Mouse (Mus musculus) liver, embryonic 11.5 days (tissue): Measurements from ENCODE around the gene Ears2. TPM values are rescaled to one million over a fixed set of nuclear protein-coding genes. Genes with fewer than 3 reads are reported as not detected.
"Not testable (repeated sequence)": the region's sequence is repeated elsewhere in the genome, so short reads cannot be mapped to it uniquely, and the experiment has no call there.

Source experiments
- ATAC-seq: fragments of 200-750 bp; cut with Nextera tagmentation; replicated peaks from 2 replicates; pipeline ENCODE4 v1.8.0; 2017; ENCODE audit warnings: moderate number of reproducible peaks, mild to moderate bottlenecking, moderate TSS enrichment, moderate library complexity; ENCODE audit not compliant: low FRiP score
- DNase-seq: peaks from one replicate; pipeline ENCODE4 v3.0.0-alpha.2; 2017; ENCODE audit warnings: low spot score
- H3K27ac ChIP-seq: fragments of 300-500 bp; sonication (generic); 2 replicates; pipeline ENCODE4 v1.5.1; 2014; ENCODE audit warnings: mild to moderate bottlenecking, low read depth, low read length, control low read depth
- H3K27me3 ChIP-seq: fragments of 300-500 bp; sonication (generic); replicated peaks from 2 replicates; pipeline ENCODE4 v1.6.1; 2014; ENCODE audit warnings: low read length, mixed read lengths; ENCODE audit not compliant: control insufficient read depth, insufficient read depth
- H3K36me3 ChIP-seq: fragments of 300-500 bp; sonication (generic); 2 replicates; pipeline ENCODE4 v1.6.1; 2014; ENCODE audit warnings: mild to moderate bottlenecking, low read length, moderate library complexity, mixed read lengths; ENCODE audit not compliant: control insufficient read depth, insufficient read depth
- H3K4me1 ChIP-seq: fragments of 300-500 bp; sonication (generic); replicated peaks from 2 replicates; pipeline ENCODE4 v1.6.1; 2014; ENCODE audit warnings: low read length, mixed read lengths; ENCODE audit not compliant: control insufficient read depth, insufficient read depth
- H3K4me2 ChIP-seq: fragments of 300-500 bp; sonication (generic); 2 replicates; pipeline ENCODE4 v1.6.1; 2014; ENCODE audit warnings: mild to moderate bottlenecking, control low read depth, moderate library complexity
- H3K4me3 ChIP-seq: fragments of 300-500 bp; sonication (generic); 2 replicates; pipeline ENCODE4 v1.5.1; 2014; ENCODE audit warnings: low read depth, low read length, control low read depth
- H3K9ac ChIP-seq: fragments of 300-500 bp; sonication (generic); 2 replicates; pipeline ENCODE4 v1.6.1; 2014; ENCODE audit warnings: low read depth, low read length, control low read depth
- H3K9me3 ChIP-seq: fragments of 300-500 bp; sonication (generic); 2 replicates; pipeline ENCODE4 v1.6.1; 2016; ENCODE audit warnings: low read length, inconsistent platforms, mixed read lengths; ENCODE audit not compliant: control insufficient read depth
- WGBS: fragments of 180-500 bp; shearing (Covaris S2); extraction: QIAGEN DNeasy Blood & Tissue Kit; methylation state at CpG from one replicate; pipeline ENCODE4 v1.1.7; 2014; 5-methylcytosine and 5-hydroxymethylcytosine counted together
- polyA plus RNA-seq: library from polyadenylated mRNA; unstranded; fragments of >200 nt; fragmentation: Nextera tagmentation; extraction: Ambion mirVana; gene quantifications from 2 replicates; pipeline ENCODE4 v1.2.1, GENCODE M21; 2014

The Ears2 gene
- polyA plus RNA-seq, result 16.1 and 18.0 TPM in 2 replicates

DNA sequence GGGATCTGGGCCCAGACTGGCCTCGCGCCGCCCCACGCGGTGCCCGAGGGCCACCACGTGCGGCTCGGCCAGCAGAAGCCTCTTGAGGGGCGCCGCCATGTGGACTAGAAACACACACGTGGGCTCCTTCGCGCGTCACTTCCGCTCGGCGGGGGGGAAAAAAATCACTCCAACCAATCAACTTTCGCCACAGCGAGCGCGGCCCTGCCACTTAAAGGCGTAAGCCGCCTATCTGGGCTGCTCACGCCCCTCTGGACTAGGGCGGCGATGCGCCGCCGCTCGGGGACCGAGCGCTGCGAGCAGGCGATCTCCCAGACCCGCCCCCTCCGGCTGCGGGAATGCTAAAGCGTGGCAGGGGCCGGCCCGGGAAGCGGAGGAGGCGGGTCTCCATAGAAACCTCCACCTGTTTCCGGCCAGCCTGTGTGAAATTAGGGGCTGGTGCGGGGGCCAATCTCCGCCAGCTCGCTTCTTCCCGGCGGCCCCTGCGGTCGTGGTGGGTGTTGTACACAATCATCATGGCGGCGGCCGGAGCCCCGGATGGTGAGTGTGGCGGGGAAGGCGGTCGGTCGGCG is at the start of gene Ears2, which contains the start of gene Ubfd1:
TSS of gene Ears2 (minus strand) at position 319 of the 572 bp plus-strand sequence.
TSS of gene Ubfd1 (plus strand) at position 231 of the 572 bp plus-strand sequence.
- under 1% methylated on average over 60 of the region's 60 CpGs for WGBS
- Histone ChIP-seq H3K4me1 (peaks cover 24% of the 10 kb centered on the region), H3K4me3 (peak within 1 kb of the TSS; percentile 100), H3K36me3 (peaks cover 22% of the 10 kb centered on the region), H3K9me3 (no peaks in the 10 kb centered on the region), H3K27ac (peak within 1 kb of the TSS; percentile 92), H3K9ac (peak within 1 kb of the TSS; percentile 98), H3K27me3 (no peaks in the 10 kb centered on the region), H3K4me2 (peak within 1 kb of the TSS; percentile 94)
- peak; percentile 98 for DNase-seq
- peak; percentile 95 for ATAC-seq

DNA sequence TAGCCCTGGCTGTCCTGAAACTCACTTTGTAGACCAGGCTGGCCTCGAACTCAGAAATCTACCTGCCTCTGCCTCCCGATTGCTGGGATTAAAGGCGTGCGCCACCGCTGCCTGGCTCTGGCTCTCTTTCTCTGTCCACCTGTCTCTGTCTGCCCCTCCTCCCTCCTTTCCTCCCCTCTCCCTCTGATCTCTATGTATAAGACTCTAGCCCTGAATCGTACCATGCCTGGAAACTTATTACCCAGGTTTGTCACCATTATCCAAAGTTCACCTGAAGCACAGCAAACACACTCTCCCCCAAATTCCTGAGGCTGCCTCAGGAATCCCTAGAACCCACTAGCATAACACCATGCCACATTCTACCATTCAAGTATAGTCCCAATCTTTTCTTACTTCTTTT is 41.1 kb upstream of the Ears2 start:
- Histone ChIP-seq H3K4me1 (no peaks in the 10 kb centered on the region), H3K9me3 (no peaks in the 10 kb centered on the region), H3K36me3 (peaks cover 14% of the 10 kb centered on the region), H3K9ac (no peak overlapping the region), H3K27ac (no peak overlapping the region), H3K4me3 (no peak overlapping the region), H3K4me2 (no peak overlapping the region), H3K27me3 (no peaks in the 10 kb centered on the region)
- DNase-seq (no peak), ATAC-seq (no peak)
- 92% methylated on average over 6 of the region's 6 CpGs for WGBS

DNA sequence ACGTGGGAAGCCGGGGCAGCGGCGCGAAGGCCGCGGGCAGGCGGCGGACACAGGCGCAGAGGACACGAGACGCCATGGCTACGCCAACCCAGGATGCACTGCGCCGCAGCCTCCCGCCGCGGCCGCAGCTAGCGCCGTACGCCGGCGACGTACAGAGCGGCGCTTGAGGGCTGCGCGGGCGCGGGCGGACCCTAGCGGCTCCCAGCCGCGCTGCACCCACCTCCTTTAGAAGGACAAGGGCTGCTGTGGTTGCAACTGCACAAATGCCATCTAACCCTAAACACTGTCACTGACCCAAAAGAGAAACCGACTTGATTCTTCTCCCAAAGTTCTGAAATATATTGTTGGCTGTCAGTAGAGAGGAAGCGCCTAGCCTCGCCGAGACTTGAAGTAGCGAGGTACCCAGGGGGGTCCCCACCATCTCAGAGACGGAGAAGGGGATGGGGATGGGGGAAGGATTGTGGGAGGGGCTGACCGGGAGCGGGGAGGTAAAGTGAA is 34.7 kb upstream of the Ears2 start, which contains the start of gene Ndufab1:
TSS of gene Ndufab1 (minus strand) at position 140 of the 498 bp plus-strand sequence.
- no peaks in the 10 kb centered on the region for H3K9me3 ChIP-seq
- H3K27ac ChIP-seq, result no peak within 1 kb of the TSS; the same call in 1 of the 2 replicates
- H3K4me3 ChIP-seq, result peak within 1 kb of the TSS; percentile 69
- no peaks in the 10 kb centered on the region for H3K27me3 ChIP-seq
- DNase-seq (peak; percentile 79), ATAC-seq (peak; percentile 99)
- peaks cover 16% of the 10 kb centered on the region for H3K36me3 ChIP-seq
- H3K4me1 ChIP-seq, result peaks cover 14% of the 10 kb centered on the region
- peak within 1 kb of the TSS; percentile 81 for H3K9ac ChIP-seq
- WGBS, result 0% methylated on average over 35 of the region's 43 CpGs
- H3K4me2 ChIP-seq, result peak within 1 kb of the TSS; percentile 91

DNA sequence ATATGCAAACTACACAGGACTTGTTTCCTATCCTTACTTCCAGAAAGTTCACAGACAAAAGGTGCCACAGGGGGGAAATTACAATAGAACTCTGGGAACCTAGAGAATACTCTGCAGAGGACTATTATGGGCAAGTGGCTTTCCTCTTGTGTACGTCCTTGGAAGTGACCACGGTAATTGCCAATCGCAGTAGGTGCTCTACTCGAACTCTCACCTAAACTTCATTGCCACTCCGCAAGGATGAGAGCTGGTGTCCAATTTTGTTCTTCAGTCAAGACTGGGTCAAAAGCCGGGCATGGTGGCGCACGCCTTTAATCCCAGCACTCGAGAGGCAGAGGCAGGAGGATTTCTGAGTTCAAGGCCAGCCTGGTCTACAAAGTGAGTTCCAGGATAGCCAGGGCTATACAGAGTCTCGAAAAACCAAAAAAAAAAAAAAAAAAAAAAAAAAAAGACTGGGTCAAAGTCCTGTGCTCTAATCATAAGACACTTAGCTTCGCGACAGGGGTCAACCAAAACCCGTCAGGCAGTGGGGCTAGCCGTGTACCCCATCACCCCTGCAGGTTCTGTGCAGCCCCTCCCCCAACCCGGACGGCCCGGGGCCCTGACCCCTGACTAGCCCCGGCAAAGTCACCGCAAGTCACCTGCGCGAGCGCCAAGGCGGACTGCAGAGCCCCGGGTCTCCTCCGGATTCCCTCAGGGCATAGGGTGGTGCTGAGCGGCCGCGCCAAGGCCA is 34.1 kb upstream of the Ears2 start:
- Histone ChIP-seq H3K4me3 (peak overlapping the region; percentile 69), H3K4me1 (peaks cover 14% of the 10 kb centered on the region), H3K36me3 (peaks cover 20% of the 10 kb centered on the region), H3K4me2 (peak overlapping the region; percentile 91), H3K9ac (peak overlapping the region; percentile 81)
- ATAC-seq (peak; percentile 71), DNase-seq (peak; percentile 77)
- WGBS, result 5% methylated on average over 26 of the region's 28 CpGs
- not testable (repeated sequence) for H3K27ac ChIP-seq, H3K27me3 ChIP-seq, H3K9me3 ChIP-seq

- Histone ChIP-seq H3K9ac (no peak overlapping the region), H3K4me1 (peaks cover 14% of the 10 kb centered on the region), H3K4me2 (no peak overlapping the region), H3K27me3 (no peaks in the 10 kb centered on the region), H3K36me3 (peaks cover 39% of the 10 kb centered on the region), H3K27ac (no peak overlapping the region), H3K9me3 (no peaks in the 10 kb centered on the region), H3K4me3 (no peak overlapping the region)
- DNase-seq (no peak), ATAC-seq (no peak)
- 67% methylated on average over 4 of the region's 4 CpGs for WGBS
These were observed 32.2 kb upstream of the Ears2 start for GRCm38 (mm10) chr7:122099222-122099621.

DNA sequence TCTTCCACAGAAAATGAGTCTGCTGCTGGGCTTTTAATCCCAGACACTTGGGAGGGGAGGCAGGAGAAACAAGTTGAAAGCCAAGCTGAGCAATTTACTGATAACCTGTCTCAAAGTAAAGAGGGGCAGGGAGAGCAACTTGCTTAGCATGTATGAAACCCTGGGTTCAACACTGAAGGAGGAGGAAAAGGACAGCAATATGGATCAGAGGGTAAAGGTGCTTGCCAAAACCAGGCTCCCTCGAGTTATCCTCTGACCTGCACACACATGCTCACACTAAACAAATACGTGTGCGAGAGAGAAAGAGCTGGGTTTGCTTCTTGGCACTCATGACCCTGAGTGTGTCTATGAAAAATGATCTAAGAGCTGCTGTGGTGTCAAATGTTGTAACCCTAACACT is 30.9 kb upstream of the Ears2 start:
- peaks cover 43% of the 10 kb centered on the region for H3K36me3 ChIP-seq

DNA sequence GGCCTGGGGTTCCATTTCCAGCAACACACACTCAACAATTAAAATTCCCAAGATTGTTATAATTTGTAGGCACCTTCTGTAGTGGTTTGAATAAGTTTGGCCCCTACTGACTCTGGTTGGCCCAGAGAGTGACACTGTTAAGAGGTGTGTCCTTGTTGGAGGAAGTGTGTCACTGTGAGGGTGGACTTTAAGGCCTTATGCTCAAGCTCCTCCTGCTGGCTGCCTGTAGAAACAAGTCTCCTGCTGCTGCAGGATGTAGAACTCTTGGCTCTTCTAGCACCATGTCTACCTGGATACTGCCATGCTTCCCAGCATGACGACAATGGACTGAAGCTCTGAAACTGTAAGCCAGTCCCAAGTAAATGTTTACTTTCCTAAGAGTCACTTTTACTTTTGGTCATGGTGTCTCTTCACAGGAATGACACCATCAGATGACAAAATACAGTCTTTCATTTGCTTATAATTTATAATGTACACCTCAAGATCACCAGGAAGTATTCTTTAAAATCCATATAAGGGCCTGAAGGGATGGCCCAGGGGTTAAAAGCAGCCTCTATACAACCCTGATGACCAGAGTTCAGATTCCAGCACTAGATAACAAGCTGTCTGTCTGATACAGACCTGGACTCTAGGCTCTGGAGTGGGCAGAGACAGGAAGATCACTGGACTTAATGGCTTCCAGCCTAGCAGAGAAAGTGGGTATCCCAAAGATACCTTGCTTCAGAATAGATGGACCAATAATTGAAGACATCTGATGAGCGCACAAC is 27.7 kb upstream of the Ears2 start:
- 95% methylated on average over 2 of the region's 2 CpGs for WGBS
- peaks cover 69% of the 10 kb centered on the region for H3K36me3 ChIP-seq
- H3K4me2 ChIP-seq, result no peak overlapping the region
- DNase-seq, result no peak
- H3K27ac ChIP-seq, result no peak overlapping the region
- H3K9ac ChIP-seq, result no peak overlapping the region
- H3K4me3 ChIP-seq, result no peak overlapping the region
- no peak for ATAC-seq
- H3K9me3 ChIP-seq, result no peaks in the 10 kb centered on the region
- 0 out of 2 replicates have a peak, but pooled peaks cover 3% of the 10 kb centered on the region for H3K4me1 ChIP-seq
- no peaks in the 10 kb centered on the region for H3K27me3 ChIP-seq

More for the DNA sequence above, 30.9 kb upstream of the Ears2 start:
- DNase-seq, result no peak
- Histone ChIP-seq H3K4me3 (no peak overlapping the region), H3K4me1 (peaks cover 14% of the 10 kb centered on the region), H3K27ac (no peak overlapping the region), H3K9me3 (no peaks in the 10 kb centered on the region), H3K4me2 (no peak overlapping the region), H3K9ac (no peak overlapping the region), H3K27me3 (no peaks in the 10 kb centered on the region)
- WGBS, result 90% methylated on average over 3 of the region's 3 CpGs
- ATAC-seq, result no peak

- Histone ChIP-seq H3K9me3 (no peaks in the 10 kb centered on the region), H3K9ac (no peak overlapping the region), H3K27me3 (no peaks in the 10 kb centered on the region), H3K4me3 (no peak overlapping the region), H3K27ac (no peak overlapping the region), H3K4me1 (no peaks in the 10 kb centered on the region), H3K36me3 (peaks cover 44% of the 10 kb centered on the region), H3K4me2 (no peak overlapping the region)
- 91% methylated on average over 11 of the region's 11 CpGs for WGBS
- no peak for DNase-seq
- no peak for ATAC-seq
These were observed 20.3 kb upstream of the Ears2 start for GRCm38 (mm10) chr7:122087195-122087982.
